Mouse (Mus musculus) forebrain, embryonic 16.5 days (tissue): ENCODE results near the gene Lsm14a. TPM values are rescaled to one million over a fixed set of nuclear protein-coding genes. Genes with fewer than 3 reads are reported as not detected.

Source experiments
- ATAC-seq: fragments of 200-750 bp; cut with Nextera tagmentation; 2 replicates; pipeline ENCODE4 v1.8.0; 2017; ENCODE audit warnings: mild to moderate bottlenecking, moderate library complexity
- H3K27ac ChIP-seq: fragments of 300-500 bp; sonication (generic); 2 replicates; pipeline ENCODE4 v1.5.1; 2014; ENCODE audit warnings: low read length, control low read depth
- H3K27me3 ChIP-seq: fragments of 300-500 bp; sonication (generic); replicated peaks from 2 replicates; pipeline ENCODE4 v1.6.1; 2014; ENCODE audit warnings: low read length; ENCODE audit not compliant: control insufficient read depth, insufficient read depth
- H3K36me3 ChIP-seq: fragments of 300-500 bp; sonication (generic); 2 replicates; pipeline ENCODE4 v1.6.1; 2014; ENCODE audit not compliant: control insufficient read depth, insufficient read depth
- H3K4me1 ChIP-seq: fragments of 300-500 bp; sonication (generic); replicated peaks from 2 replicates; pipeline ENCODE4 v1.6.1; 2014; ENCODE audit warnings: low read length; ENCODE audit not compliant: control insufficient read depth, insufficient read depth
- H3K4me2 ChIP-seq: fragments of 300-500 bp; sonication (generic); 2 replicates; pipeline ENCODE4 v1.6.1; 2014; ENCODE audit warnings: mild to moderate bottlenecking, low read length, control low read depth
- H3K4me3 ChIP-seq: fragments of 300-500 bp; sonication (generic); replicated peaks from 2 replicates; pipeline ENCODE4 v1.5.1; 2014; ENCODE audit warnings: mild to moderate bottlenecking, low read length, control low read depth
- H3K9ac ChIP-seq: fragments of 300-500 bp; sonication (generic); replicated peaks from 2 replicates; pipeline ENCODE4 v1.6.1; 2014; ENCODE audit warnings: low read depth, low read length, control low read depth
- H3K9me3 ChIP-seq: fragments of 300-500 bp; sonication (generic); 2 replicates; pipeline ENCODE4 v1.6.1; 2016; ENCODE audit warnings: low read length; ENCODE audit not compliant: control insufficient read depth
- WGBS: fragments of 180-500 bp; shearing (Covaris S2); extraction: QIAGEN DNeasy Blood & Tissue Kit; methylation state at CpG from one replicate; pipeline ENCODE4 v1.1.7; 2014; 5-methylcytosine and 5-hydroxymethylcytosine counted together
- polyA plus RNA-seq: library from polyadenylated mRNA; unstranded; fragments of >200 nt; fragmentation: Nextera tagmentation; extraction: Ambion mirVana; gene quantifications from 2 replicates; pipeline ENCODE4 v1.2.1, GENCODE M21; 2015

Gene Lsm14a
- 71.0 and 76.3 TPM in 2 replicates for polyA plus RNA-seq

DNA sequence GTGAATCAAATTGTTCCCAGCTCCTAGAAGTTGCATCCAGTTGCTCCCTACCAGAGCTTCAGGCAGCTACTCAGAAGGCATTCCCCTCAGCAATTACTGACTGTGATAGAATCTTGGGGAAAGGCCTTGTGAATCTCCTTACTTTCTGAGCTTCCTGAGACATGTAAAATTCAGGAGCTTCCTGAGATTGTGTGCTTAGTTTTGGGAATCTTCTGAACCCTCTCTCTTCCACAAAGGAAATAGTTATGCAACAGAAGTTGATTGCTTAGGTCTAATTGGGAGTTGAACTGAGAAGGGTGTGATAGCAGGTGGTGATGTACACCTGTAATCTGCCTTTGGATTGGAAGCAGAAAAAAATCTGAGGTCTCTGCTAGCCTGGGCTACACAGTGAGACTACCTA, at the start of gene Lsm14a:
Gene Lsm14a, minus strand, starts transcription at position 101 of the 400 bp plus-strand sequence.
- Histone ChIP-seq H3K27me3 (no peaks in the 10 kb centered on the region), H3K9ac (no peak within 1 kb of the TSS), H3K27ac (peak within 1 kb of the TSS; percentile 65; the same call in 1 of the 2 replicates), H3K36me3 (no peaks in the 10 kb centered on the region), H3K4me3 (no peak within 1 kb of the TSS), H3K9me3 (no peaks in the 10 kb centered on the region), H3K4me2 (no peak within 1 kb of the TSS), H3K4me1 (peaks cover 16% of the 10 kb centered on the region)
- no peak for ATAC-seq

DNA sequence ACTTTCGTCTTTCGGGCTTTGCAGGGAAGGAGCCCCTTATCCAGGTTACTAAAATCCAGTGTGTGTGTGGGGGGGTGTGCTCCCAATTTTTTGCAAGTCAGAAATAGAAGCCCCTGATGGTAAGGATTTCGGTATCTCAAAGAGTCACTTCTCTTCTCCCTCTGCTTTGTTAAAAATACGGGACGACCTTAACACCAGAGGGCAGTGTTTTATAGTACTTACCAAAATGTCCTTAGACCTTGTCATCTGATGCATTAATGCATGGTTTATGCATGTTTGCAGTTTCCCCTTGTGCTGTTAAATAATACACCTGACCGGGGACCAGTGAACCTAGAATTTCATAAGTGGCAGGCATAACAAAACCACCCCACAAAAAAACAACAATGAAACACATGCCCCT, 45.8 kb upstream of the Lsm14a start:
- Histone ChIP-seq H3K9me3 (no peaks in the 10 kb centered on the region), H3K27ac (no peak overlapping the region), H3K4me2 (no peak overlapping the region), H3K4me3 (no peak overlapping the region), H3K27me3 (no peaks in the 10 kb centered on the region), H3K36me3 (no peaks in the 10 kb centered on the region), H3K9ac (no peak overlapping the region), H3K4me1 (no peaks in the 10 kb centered on the region)
- ATAC-seq: no peak
- WGBS: 37% methylated on average over 6 of the region's 6 CpGs

GRCm38 (mm10) chr7:34433597-34433996, 40.5 kb upstream of the Lsm14a start:
- no peak for ATAC-seq
- 76% methylated on average over 1 of the region's 1 CpGs for WGBS

DNA sequence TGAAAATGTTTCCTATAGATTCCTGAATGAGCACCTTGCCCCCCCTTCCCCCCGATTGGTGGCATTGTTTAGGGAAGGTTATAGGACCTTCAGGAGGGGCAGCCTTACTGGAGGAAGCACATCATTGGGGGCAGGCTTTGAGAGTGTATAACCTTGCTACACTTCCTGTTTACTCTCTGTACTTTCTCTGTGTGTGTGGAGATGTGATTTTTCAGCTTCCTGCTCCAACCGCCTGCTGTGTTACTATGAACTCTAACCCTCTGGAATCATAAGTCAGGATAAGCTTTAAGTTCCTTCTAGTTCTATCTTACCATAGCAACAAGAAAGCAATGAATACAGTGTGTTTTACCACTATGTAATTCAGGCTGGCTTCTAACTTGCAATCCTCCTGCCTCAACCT, 28.1 kb upstream of the Lsm14a start:
- 81% methylated on average over 2 of the region's 2 CpGs for WGBS
- no peak for ATAC-seq

More at GRCm38 (mm10) chr7:34433597-34433996, 40.5 kb upstream of the Lsm14a start:
- H3K27ac ChIP-seq: no peak overlapping the region
- no peak overlapping the region for H3K4me3 ChIP-seq
- no peaks in the 10 kb centered on the region for H3K9me3 ChIP-seq
- H3K4me2 ChIP-seq: no peak overlapping the region
- H3K36me3 ChIP-seq: no peaks in the 10 kb centered on the region
- no peaks in the 10 kb centered on the region for H3K4me1 ChIP-seq
- H3K27me3 ChIP-seq: no peaks in the 10 kb centered on the region
- no peak overlapping the region for H3K9ac ChIP-seq

DNA sequence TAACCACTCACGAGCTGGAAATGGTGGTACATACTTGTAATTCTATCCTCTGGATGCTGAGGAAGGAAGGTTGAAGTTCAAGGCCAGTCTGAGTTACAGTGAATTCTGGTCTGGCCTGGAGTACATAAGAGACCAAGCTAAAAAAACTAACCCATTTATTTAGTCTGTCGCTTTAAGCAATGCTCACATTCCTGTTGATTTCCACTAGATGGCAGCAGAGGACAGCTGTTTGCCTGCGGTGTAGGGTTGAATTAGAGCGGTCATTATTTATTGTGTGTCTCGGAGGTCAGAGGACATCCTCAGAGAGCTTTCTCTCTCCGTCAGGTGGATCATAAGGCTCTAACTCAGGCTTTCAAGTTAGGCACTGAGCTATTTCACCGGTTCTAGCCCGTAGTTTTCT, 14.4 kb upstream of the Lsm14a start:
- ATAC-seq: peak; percentile 65
- Histone ChIP-seq H3K4me3 (no peak overlapping the region), H3K4me1 (no peaks in the 10 kb centered on the region), H3K27ac (no peak overlapping the region), H3K27me3 (no peaks in the 10 kb centered on the region), H3K4me2 (peak overlapping the region; percentile 30), H3K9me3 (no peaks in the 10 kb centered on the region), H3K9ac (peak overlapping the region; percentile 12; the same call in 1 of the 2 replicates), H3K36me3 (no peaks in the 10 kb centered on the region)
- WGBS: 8% methylated on average over 8 of the region's 8 CpGs

More for the DNA sequence above, 28.1 kb upstream of the Lsm14a start:
- Histone ChIP-seq H3K36me3 (no peaks in the 10 kb centered on the region), H3K4me1 (no peaks in the 10 kb centered on the region), H3K27me3 (no peaks in the 10 kb centered on the region), H3K9me3 (no peaks in the 10 kb centered on the region), H3K27ac (no peak overlapping the region), H3K4me2 (no peak overlapping the region), H3K9ac (no peak overlapping the region), H3K4me3 (no peak overlapping the region)

- Histone ChIP-seq H3K4me2 (no peak overlapping the region), H3K9me3 (no peaks in the 10 kb centered on the region), H3K36me3 (no peaks in the 10 kb centered on the region), H3K4me1 (no peaks in the 10 kb centered on the region), H3K27ac (no peak overlapping the region), H3K4me3 (no peak overlapping the region), H3K27me3 (no peaks in the 10 kb centered on the region), H3K9ac (no peak overlapping the region)
- 79% methylated on average over 11 of the region's 11 CpGs for WGBS
- no peak for ATAC-seq
Measured at GRCm38 (mm10) chr7:34403876-34404275, 10.8 kb upstream of the Lsm14a start.

- ATAC-seq: no peak
Measured at GRCm38 (mm10) chr7:34400070-34400469, 7.0 kb upstream of the Lsm14a start.

GRCm38 (mm10) chr7:34398831-34399230, 5.7 kb upstream of the Lsm14a start:
- 77% methylated on average over 5 of the region's 5 CpGs for WGBS

More at GRCm38 (mm10) chr7:34400070-34400469, 7.0 kb upstream of the Lsm14a start:
- Histone ChIP-seq H3K4me1 (no peaks in the 10 kb centered on the region), H3K9ac (no peak overlapping the region), H3K9me3 (no peaks in the 10 kb centered on the region), H3K4me3 (no peak overlapping the region), H3K4me2 (no peak overlapping the region), H3K27me3 (no peaks in the 10 kb centered on the region), H3K36me3 (no peaks in the 10 kb centered on the region), H3K27ac (no peak overlapping the region)
- 43% methylated on average over 3 of the region's 4 CpGs for WGBS

GRCm38 (mm10) chr7:34396791-34397190, 3.7 kb upstream of the Lsm14a start:
- Histone ChIP-seq H3K27ac (no peak overlapping the region), H3K36me3 (no peaks in the 10 kb centered on the region), H3K27me3 (no peaks in the 10 kb centered on the region), H3K4me3 (no peak overlapping the region), H3K9me3 (no peaks in the 10 kb centered on the region), H3K9ac (no peak overlapping the region), H3K4me2 (no peak overlapping the region), H3K4me1 (peaks cover 4% of the 10 kb centered on the region; the same call in 1 of the 2 replicates)
- no peak for ATAC-seq
- WGBS: 82% methylated on average over 3 of the region's 3 CpGs

More at GRCm38 (mm10) chr7:34398831-34399230, 5.7 kb upstream of the Lsm14a start:
- H3K9me3 ChIP-seq: no peaks in the 10 kb centered on the region
- no peak overlapping the region for H3K9ac ChIP-seq
- peaks cover 4% of the 10 kb centered on the region; the same call in 1 of the 2 replicates for H3K4me1 ChIP-seq
- ATAC-seq: no peak
- no peak overlapping the region for H3K4me2 ChIP-seq
- H3K4me3 ChIP-seq: no peak overlapping the region
- no peaks in the 10 kb centered on the region for H3K27me3 ChIP-seq
- no peak overlapping the region for H3K27ac ChIP-seq
- no peaks in the 10 kb centered on the region for H3K36me3 ChIP-seq

DNA sequence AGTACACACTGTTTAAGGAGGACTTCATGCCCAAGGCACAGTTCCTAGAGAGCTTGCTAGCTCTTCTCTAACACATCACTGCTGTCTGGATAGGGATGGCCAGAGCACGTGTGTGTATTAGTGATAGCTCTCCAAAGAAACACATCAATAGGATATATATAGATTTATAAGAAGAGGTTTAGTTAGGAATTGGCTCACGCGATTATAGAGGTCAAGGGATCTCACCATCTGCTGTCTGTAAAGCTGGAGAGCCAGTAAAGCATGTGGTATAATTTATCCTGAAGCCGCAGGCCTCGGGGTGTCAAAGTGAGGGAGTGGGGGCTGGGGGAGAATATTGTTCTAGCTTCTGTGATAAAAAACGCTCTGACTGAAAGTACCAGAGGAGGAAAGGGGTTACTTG, 2.6 kb upstream of the Lsm14a start:
- peaks cover 7% of the 10 kb centered on the region for H3K4me1 ChIP-seq
- no peak for ATAC-seq
- 68% methylated on average over 6 of the region's 6 CpGs for WGBS
- no peak overlapping the region for H3K4me3 ChIP-seq
- no peaks in the 10 kb centered on the region for H3K36me3 ChIP-seq
- H3K4me2 ChIP-seq: no peak overlapping the region
- H3K27me3 ChIP-seq: no peaks in the 10 kb centered on the region
- no peak overlapping the region for H3K9ac ChIP-seq
- no peaks in the 10 kb centered on the region for H3K9me3 ChIP-seq
- no peak overlapping the region for H3K27ac ChIP-seq
